Mouse (Mus musculus) bone marrow, adult 2 months (tissue): ENCODE results near the gene Lrrc8a.

ENCODE experiments used
- CTCF ChIP-seq: fragments of 200-500 bp; IDR thresholded peaks from 2 replicates; pipeline ENCODE4 v1.5.1; 2011; ENCODE audit warnings: low read length, control low read depth; ENCODE audit not compliant: control insufficient read depth, insufficient read depth
- POLR2A ChIP-seq: fragments of 200-500 bp; IDR thresholded peaks from 2 replicates; pipeline ENCODE4 v1.6.1; 2011; ENCODE audit warnings: low read depth, mild to moderate bottlenecking, control low read depth, low read length, borderline replicate concordance; ENCODE audit not compliant: control insufficient read depth

DNA sequence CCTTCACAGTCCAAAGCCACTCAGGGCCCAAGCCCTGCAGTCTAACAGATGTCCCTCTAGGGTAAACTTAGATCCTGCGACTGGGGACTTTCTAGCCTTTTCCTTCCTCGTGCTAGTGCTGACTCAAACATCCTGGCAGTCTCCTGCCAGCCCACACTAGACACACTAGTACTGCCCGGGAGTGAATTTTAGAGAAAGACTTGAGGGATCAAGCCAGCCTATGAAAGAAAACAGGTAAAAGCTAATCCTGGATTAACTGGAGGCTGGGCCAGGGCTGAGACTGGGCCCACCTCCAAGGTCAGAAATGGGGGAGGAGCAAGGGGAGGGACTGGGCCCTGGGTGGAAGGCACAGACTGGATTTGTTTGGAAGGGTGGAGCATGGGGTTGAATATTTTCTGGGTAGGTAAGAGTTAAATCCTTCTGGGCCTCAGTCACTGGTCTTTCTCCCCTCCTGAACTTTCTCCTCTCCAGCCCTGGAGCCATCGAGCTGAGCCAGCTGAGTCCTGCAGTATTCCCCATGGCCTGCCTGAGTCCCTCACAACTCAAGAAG, 29.0 kb downstream of the Lrrc8a start:
- TF ChIP-seq CTCF (no peak), POLR2A (no peak)
